Mouse (Mus musculus) 3134 (cell line): ENCODE results near the gene Slc8b1.
A peak's percentile ranks its signal among the peaks of the same experiment; 100 is the strongest.

Experiments used
- DNase-seq: peaks from one replicate; pipeline ENCODE4 v3.0.0-alpha.2; 2011; ENCODE audit warnings: low spot score; ENCODE audit not compliant: insufficient read length; ENCODE audit errors: extremely low read depth

Gene Slc8b1

GRCm38 (mm10) chr5:120510982-120511642 lies at the start of gene Slc8b1:
Gene Slc8b1, plus strand, starts transcription at chr5:120511168.
- peak; percentile 93 for DNase-seq

- DNase-seq: no peak
Measured at GRCm38 (mm10) chr5:120461902-120462301, 49.1 kb upstream of the Slc8b1 start.

GRCm38 (mm10) chr5:120464321-120464720 lies 46.6 kb upstream of the Slc8b1 start:
- no peak for DNase-seq

- DNase-seq: no peak
Measured at GRCm38 (mm10) chr5:120465062-120465461, 45.9 kb upstream of the Slc8b1 start.

- no peak for DNase-seq
Measured at GRCm38 (mm10) chr5:120465860-120466259, 45.1 kb upstream of the Slc8b1 start.

- peak; percentile 33 for DNase-seq
Measured at GRCm38 (mm10) chr5:120467026-120467425, 43.9 kb upstream of the Slc8b1 start.

- no peak for DNase-seq
Measured at GRCm38 (mm10) chr5:120468336-120468735, 42.6 kb upstream of the Slc8b1 start.

- DNase-seq: no peak
Measured at GRCm38 (mm10) chr5:120468830-120469229, 42.1 kb upstream of the Slc8b1 start.

GRCm38 (mm10) chr5:120471538-120471937 lies 39.4 kb upstream of the Slc8b1 start:
- no peak for DNase-seq

GRCm38 (mm10) chr5:120472770-120473169 lies 38.2 kb upstream of the Slc8b1 start, which contains the start of gene Sdsl:
Gene Sdsl, minus strand, starts transcription at chr5:120472810.
- no peak for DNase-seq

- DNase-seq: no peak
Measured at GRCm38 (mm10) chr5:120473361-120473760, 37.6 kb upstream of the Slc8b1 start.

- DNase-seq: no peak
Measured at GRCm38 (mm10) chr5:120475861-120476260, 35.1 kb upstream of the Slc8b1 start.

- DNase-seq: no peak
Measured at GRCm38 (mm10) chr5:120476296-120476695, 34.7 kb upstream of the Slc8b1 start, which contains the start of gene Sds. Gene Sds, plus strand, starts transcription at chr5:120476526.

- no peak for DNase-seq
Measured at GRCm38 (mm10) chr5:120477993-120478392, 33.0 kb upstream of the Slc8b1 start.

- no peak for DNase-seq
Measured at GRCm38 (mm10) chr5:120479538-120479937, 31.4 kb upstream of the Slc8b1 start.

GRCm38 (mm10) chr5:120481205-120481604 lies 29.8 kb upstream of the Slc8b1 start:
- DNase-seq: no peak

- no peak for DNase-seq
Measured at GRCm38 (mm10) chr5:120483399-120483798, 27.6 kb upstream of the Slc8b1 start.

- no peak for DNase-seq
Measured at GRCm38 (mm10) chr5:120487844-120488243, 23.1 kb upstream of the Slc8b1 start.

- peak; percentile 77 for DNase-seq
Measured at GRCm38 (mm10) chr5:120490679-120491192, 20.2 kb upstream of the Slc8b1 start.

- DNase-seq: no peak
Measured at GRCm38 (mm10) chr5:120492437-120492836, 18.5 kb upstream of the Slc8b1 start.

GRCm38 (mm10) chr5:120493440-120493839 lies 17.5 kb upstream of the Slc8b1 start:
- DNase-seq: no peak

- no peak for DNase-seq
Measured at GRCm38 (mm10) chr5:120493873-120494395, 17.0 kb upstream of the Slc8b1 start.
